Mouse (Mus musculus) lung, embryonic 15.5 days (tissue): ENCODE results near the gene Cyp17a1. TPM values are rescaled to one million over a fixed set of nuclear protein-coding genes. Genes with fewer than 3 reads are reported as not detected.

ENCODE experiments used
- ATAC-seq: fragments of 200-750 bp; cut with Nextera tagmentation; 2 replicates; pipeline ENCODE4 v1.8.0; 2017; ENCODE audit warnings: moderate number of reproducible peaks, borderline replicate concordance; ENCODE audit not compliant: low FRiP score, low TSS enrichment; ENCODE audit errors: extremely low read depth
- H3K27ac ChIP-seq: fragments of 300-500 bp; sonication (generic); 2 replicates; pipeline ENCODE4 v1.5.1; 2015; ENCODE audit warnings: moderate library complexity, mild to moderate bottlenecking, inconsistent platforms
- H3K27me3 ChIP-seq: fragments of 300-500 bp; sonication (generic); 2 replicates; pipeline ENCODE4 v1.6.1; 2015; ENCODE audit warnings: inconsistent platforms
- H3K36me3 ChIP-seq: fragments of 300-500 bp; sonication (generic); 2 replicates; pipeline ENCODE4 v1.6.1; 2015; ENCODE audit warnings: inconsistent platforms
- H3K4me1 ChIP-seq: fragments of 300-500 bp; sonication (generic); 2 replicates; pipeline ENCODE4 v1.6.1; 2015; ENCODE audit warnings: inconsistent platforms
- H3K4me2 ChIP-seq: fragments of 300-500 bp; sonication (generic); 2 replicates; pipeline ENCODE4 v1.6.1; 2015; ENCODE audit warnings: inconsistent platforms, mild to moderate bottlenecking, moderate library complexity
- H3K4me3 ChIP-seq: fragments of 300-500 bp; sonication (generic); 2 replicates; pipeline ENCODE4 v1.5.1; 2015; ENCODE audit warnings: mild to moderate bottlenecking, inconsistent platforms
- H3K9ac ChIP-seq: fragments of 300-500 bp; sonication (generic); 2 replicates; pipeline ENCODE4 v1.6.1; 2015; ENCODE audit warnings: inconsistent platforms
- H3K9me3 ChIP-seq: fragments of 300-500 bp; sonication (generic); 2 replicates; pipeline ENCODE4 v1.6.1; 2016; ENCODE audit warnings: inconsistent platforms
- WGBS: fragments of 180-500 bp; shearing (Covaris S2); methylation state at CpG from one replicate; pipeline ENCODE4 v1.1.7; 2015; 5-methylcytosine and 5-hydroxymethylcytosine counted together
- polyA plus RNA-seq: library from polyadenylated mRNA; unstranded; fragments of >200 nt; fragmentation: Nextera tagmentation; extraction: Ambion mirVana; gene quantifications from 2 replicates; pipeline ENCODE4 v1.2.1, GENCODE M21; 2015

Gene Cyp17a1
- polyA plus RNA-seq, 1 experiment from 2014 or later, result not detected

- 53% methylated on average over 19 of the region's 19 CpGs for WGBS
- no peak overlapping the region for H3K4me3 ChIP-seq
- no peaks in the 10 kb centered on the region; the same call in 1 of the 2 replicates for H3K27me3 ChIP-seq
- no peak overlapping the region for H3K27ac ChIP-seq
- H3K36me3 ChIP-seq, result peaks cover 3% of the 10 kb centered on the region; the same call in 1 of the 2 replicates
- H3K4me2 ChIP-seq, result no peak overlapping the region
- H3K9ac ChIP-seq, result no peak overlapping the region
- no peaks in the 10 kb centered on the region for H3K9me3 ChIP-seq
- ATAC-seq, result no peak
- H3K4me1 ChIP-seq, result no peaks in the 10 kb centered on the region
These were observed 25.0 kb upstream of the Cyp17a1 start for GRCm38 (mm10) chr19:46697840-46698517.

GRCm38 (mm10) chr19:46696943-46697342 is 24.0 kb upstream of the Cyp17a1 start:
- Histone ChIP-seq H3K4me1 (no peaks in the 10 kb centered on the region), H3K9me3 (no peaks in the 10 kb centered on the region), H3K4me3 (no peak overlapping the region), H3K27me3 (no peaks in the 10 kb centered on the region; the same call in 1 of the 2 replicates), H3K27ac (no peak overlapping the region), H3K36me3 (peaks cover 3% of the 10 kb centered on the region; the same call in 1 of the 2 replicates), H3K9ac (no peak overlapping the region), H3K4me2 (no peak overlapping the region)
- WGBS, result 88% methylated on average over 7 of the region's 7 CpGs
- ATAC-seq, result no peak

- Histone ChIP-seq H3K36me3 (peaks cover 3% of the 10 kb centered on the region; the same call in 1 of the 2 replicates), H3K9me3 (no peaks in the 10 kb centered on the region), H3K27ac (no peak overlapping the region), H3K4me3 (no peak overlapping the region), H3K27me3 (no peaks in the 10 kb centered on the region; the same call in 1 of the 2 replicates), H3K9ac (no peak overlapping the region), H3K4me2 (no peak overlapping the region), H3K4me1 (no peaks in the 10 kb centered on the region)
- 92% methylated on average over 8 of the region's 8 CpGs for WGBS
- ATAC-seq, result no peak
These were observed 23.5 kb upstream of the Cyp17a1 start for GRCm38 (mm10) chr19:46696482-46696881.

- no peaks in the 10 kb centered on the region for H3K36me3 ChIP-seq
- WGBS, result 78% methylated on average over 4 of the region's 4 CpGs
- H3K4me2 ChIP-seq, result no peak overlapping the region
- H3K9ac ChIP-seq, result no peak overlapping the region
- H3K9me3 ChIP-seq, result no peaks in the 10 kb centered on the region
- peaks cover 10% of the 10 kb centered on the region for H3K4me1 ChIP-seq
- H3K27ac ChIP-seq, result no peak overlapping the region
- H3K4me3 ChIP-seq, result no peak overlapping the region
- H3K27me3 ChIP-seq, result no peaks in the 10 kb centered on the region; the same call in 1 of the 2 replicates
- no peak for ATAC-seq
These were observed 20.2 kb upstream of the Cyp17a1 start for GRCm38 (mm10) chr19:46693146-46693545.

GRCm38 (mm10) chr19:46691078-46691477 is 18.1 kb upstream of the Cyp17a1 start:
- 53% methylated on average over 2 of the region's 2 CpGs for WGBS
- H3K4me2 ChIP-seq, result no peak overlapping the region
- H3K27ac ChIP-seq, result no peak overlapping the region
- no peak overlapping the region for H3K9ac ChIP-seq
- ATAC-seq, result no peak
- no peaks in the 10 kb centered on the region for H3K36me3 ChIP-seq
- H3K9me3 ChIP-seq, result no peaks in the 10 kb centered on the region
- no peaks in the 10 kb centered on the region for H3K27me3 ChIP-seq
- peaks cover 10% of the 10 kb centered on the region for H3K4me1 ChIP-seq
- H3K4me3 ChIP-seq, result no peak overlapping the region

GRCm38 (mm10) chr19:46690387-46690786 is 17.4 kb upstream of the Cyp17a1 start:
- peak overlapping the region; percentile 70 for H3K4me3 ChIP-seq
- no peak for ATAC-seq
- 69% methylated on average over 11 of the region's 11 CpGs for WGBS
- no peaks in the 10 kb centered on the region for H3K27me3 ChIP-seq
- peak overlapping the region; percentile 68 for H3K4me2 ChIP-seq
- H3K9ac ChIP-seq, result peak overlapping the region; percentile 64
- H3K36me3 ChIP-seq, result no peaks in the 10 kb centered on the region
- H3K27ac ChIP-seq, result peak overlapping the region; percentile 67; the same call in 1 of the 2 replicates
- H3K9me3 ChIP-seq, result no peaks in the 10 kb centered on the region
- peaks cover 10% of the 10 kb centered on the region for H3K4me1 ChIP-seq

- Histone ChIP-seq H3K4me1 (peaks cover 10% of the 10 kb centered on the region), H3K9me3 (no peaks in the 10 kb centered on the region), H3K36me3 (no peaks in the 10 kb centered on the region), H3K27me3 (no peaks in the 10 kb centered on the region), H3K27ac (peak within 1 kb of the TSS; percentile 67), H3K9ac (peak within 1 kb of the TSS; percentile 64), H3K4me3 (peak within 1 kb of the TSS; percentile 70), H3K4me2 (peak within 1 kb of the TSS; percentile 68)
- WGBS, result 3% methylated on average over 44 of the region's 44 CpGs
- ATAC-seq, result peak; percentile 94
These were observed 16.7 kb upstream of the Cyp17a1 start, which contains the start of gene Borcs7 for GRCm38 (mm10) chr19:46689460-46690372. TSS of gene Borcs7 (plus strand) at chr19:46689906.

- Histone ChIP-seq H3K27ac (no peak overlapping the region), H3K9ac (no peak overlapping the region), H3K9me3 (no peaks in the 10 kb centered on the region), H3K4me2 (no peak overlapping the region), H3K36me3 (no peaks in the 10 kb centered on the region), H3K4me1 (no peaks in the 10 kb centered on the region), H3K4me3 (no peak overlapping the region), H3K27me3 (no peaks in the 10 kb centered on the region)
- WGBS, result 51% methylated on average over 12 of the region's 12 CpGs
- no peak for ATAC-seq
These were observed 6.9 kb upstream of the Cyp17a1 start for GRCm38 (mm10) chr19:46679720-46680383.

GRCm38 (mm10) chr19:46675641-46676040 is 2.7 kb upstream of the Cyp17a1 start:
- H3K27ac ChIP-seq, result no peak overlapping the region
- H3K9me3 ChIP-seq, result no peaks in the 10 kb centered on the region
- no peaks in the 10 kb centered on the region for H3K27me3 ChIP-seq
- no peaks in the 10 kb centered on the region for H3K36me3 ChIP-seq
- no peak for ATAC-seq
- H3K9ac ChIP-seq, result no peak overlapping the region
- WGBS, result 76% methylated on average over 3 of the region's 3 CpGs
- H3K4me3 ChIP-seq, result no peak overlapping the region
- no peaks in the 10 kb centered on the region for H3K4me1 ChIP-seq
- H3K4me2 ChIP-seq, result no peak overlapping the region

GRCm38 (mm10) chr19:46670691-46671090 is 2.3 kb downstream of the Cyp17a1 start:
- no peak overlapping the region for H3K9ac ChIP-seq
- 23% methylated on average over 13 of the region's 13 CpGs for WGBS
- H3K27ac ChIP-seq, result no peak overlapping the region
- H3K4me1 ChIP-seq, result no peaks in the 10 kb centered on the region
- no peak overlapping the region for H3K4me3 ChIP-seq
- ATAC-seq, result peak; percentile 64; the same call in 1 of the 2 replicates
- no peak overlapping the region for H3K4me2 ChIP-seq
- H3K36me3 ChIP-seq, result no peaks in the 10 kb centered on the region
- 0 out of 2 replicates have a peak, but pooled peaks cover 3% of the 10 kb centered on the region for H3K27me3 ChIP-seq
- no peaks in the 10 kb centered on the region for H3K9me3 ChIP-seq

- Histone ChIP-seq H3K4me1 (no peaks in the 10 kb centered on the region), H3K27me3 (0 out of 2 replicates have a peak, but pooled peaks cover 3% of the 10 kb centered on the region), H3K36me3 (no peaks in the 10 kb centered on the region), H3K4me3 (no peak overlapping the region), H3K9ac (no peak overlapping the region), H3K27ac (no peak overlapping the region), H3K4me2 (no peak overlapping the region), H3K9me3 (no peaks in the 10 kb centered on the region)
- WGBS, result 51% methylated on average over 5 of the region's 5 CpGs
- no peak for ATAC-seq
These were observed 3.2 kb downstream of the Cyp17a1 start for GRCm38 (mm10) chr19:46669802-46670201.
